Mouse (Mus musculus) kidney, embryonic 16.5 days (tissue): ENCODE data around the gene Gm1673. TPM values are rescaled to one million over a fixed set of nuclear protein-coding genes. Genes with fewer than 3 reads are reported as not detected.

Source experiments
- ATAC-seq: fragments of 200-750 bp; cut with Nextera tagmentation; 2 replicates; pipeline ENCODE4 v1.8.0; 2017; ENCODE audit warnings: moderate TSS enrichment; ENCODE audit not compliant: low FRiP score, low TSS enrichment
- H3K27ac ChIP-seq: fragments of 300-500 bp; sonication (generic); 2 replicates; pipeline ENCODE4 v1.5.1; 2014; ENCODE audit warnings: low read length
- H3K27me3 ChIP-seq: fragments of 300-500 bp; sonication (generic); 2 replicates; pipeline ENCODE4 v1.6.1; 2014; ENCODE audit warnings: low read length, control low read depth, mixed read lengths; ENCODE audit not compliant: insufficient read depth
- H3K36me3 ChIP-seq: fragments of 300-500 bp; sonication (generic); 2 replicates; pipeline ENCODE4 v1.6.1; 2014; ENCODE audit warnings: low read length, control low read depth, mixed read lengths; ENCODE audit not compliant: insufficient read depth
- H3K4me1 ChIP-seq: fragments of 300-500 bp; sonication (generic); 2 replicates; pipeline ENCODE4 v1.6.1; 2014; ENCODE audit warnings: low read length, control low read depth, mixed read lengths; ENCODE audit not compliant: insufficient read depth
- H3K4me2 ChIP-seq: fragments of 300-500 bp; sonication (generic); replicated peaks from 2 replicates; pipeline ENCODE4 v1.6.1; 2014; ENCODE audit warnings: low read depth, low read length
- H3K4me3 ChIP-seq: fragments of 300-500 bp; sonication (generic); 2 replicates; pipeline ENCODE4 v1.5.1; 2014; ENCODE audit warnings: mild to moderate bottlenecking, low read length
- H3K9ac ChIP-seq: fragments of 300-500 bp; sonication (generic); replicated peaks from 2 replicates; pipeline ENCODE4 v1.6.1; 2014; ENCODE audit warnings: low read length
- H3K9me3 ChIP-seq: fragments of 300-500 bp; sonication (generic); 2 replicates; pipeline ENCODE4 v1.6.1; 2016; ENCODE audit warnings: low read length, control low read depth
- WGBS: fragments of 180-500 bp; shearing (Covaris S2); extraction: QIAGEN DNeasy Blood & Tissue Kit; methylation state at CpG from one replicate; pipeline ENCODE4 v1.1.7; 2014; 5-methylcytosine and 5-hydroxymethylcytosine counted together
- polyA plus RNA-seq: library from polyadenylated mRNA; unstranded; fragments of >200 nt; fragmentation: Nextera tagmentation; extraction: Ambion mirVana; gene quantifications from 2 replicates; pipeline ENCODE4 v1.2.1, GENCODE M21; 2015

Gene Gm1673
- polyA plus RNA-seq, 1 experiment from 2014 or later = 91.5 TPM

DNA sequence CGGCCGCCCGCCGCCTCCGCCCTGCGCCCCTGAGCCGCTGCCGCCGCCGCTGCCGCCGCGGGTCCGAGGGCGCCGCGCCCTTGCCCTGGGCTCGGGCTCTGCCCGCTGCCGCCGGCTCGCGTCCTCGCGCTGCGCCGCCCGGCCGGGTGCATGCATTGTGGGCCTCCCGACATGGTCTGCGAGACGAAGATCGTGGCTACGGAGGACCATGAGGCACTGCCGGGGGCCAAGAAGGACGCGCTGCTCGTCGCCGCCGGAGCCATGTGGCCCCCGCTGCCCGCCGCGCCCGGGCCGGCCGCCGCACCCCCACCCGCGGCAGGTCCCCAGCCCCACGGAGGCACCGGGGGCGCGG lies 13.4 kb downstream of the Gm1673 start:
- H3K27ac ChIP-seq = no peak overlapping the region
- ATAC-seq = peak; percentile 35
- peaks cover 17% of the 10 kb centered on the region for H3K4me1 ChIP-seq
- WGBS = under 1% methylated on average over 54 of the region's 55 CpGs
- H3K36me3 ChIP-seq = no peaks in the 10 kb centered on the region
- peak overlapping the region; percentile 97 for H3K4me2 ChIP-seq
- peak overlapping the region; percentile 64 for H3K4me3 ChIP-seq
- no peaks in the 10 kb centered on the region for H3K9me3 ChIP-seq
- peaks cover 63% of the 10 kb centered on the region for H3K27me3 ChIP-seq
- peak overlapping the region; percentile 64 for H3K9ac ChIP-seq

DNA sequence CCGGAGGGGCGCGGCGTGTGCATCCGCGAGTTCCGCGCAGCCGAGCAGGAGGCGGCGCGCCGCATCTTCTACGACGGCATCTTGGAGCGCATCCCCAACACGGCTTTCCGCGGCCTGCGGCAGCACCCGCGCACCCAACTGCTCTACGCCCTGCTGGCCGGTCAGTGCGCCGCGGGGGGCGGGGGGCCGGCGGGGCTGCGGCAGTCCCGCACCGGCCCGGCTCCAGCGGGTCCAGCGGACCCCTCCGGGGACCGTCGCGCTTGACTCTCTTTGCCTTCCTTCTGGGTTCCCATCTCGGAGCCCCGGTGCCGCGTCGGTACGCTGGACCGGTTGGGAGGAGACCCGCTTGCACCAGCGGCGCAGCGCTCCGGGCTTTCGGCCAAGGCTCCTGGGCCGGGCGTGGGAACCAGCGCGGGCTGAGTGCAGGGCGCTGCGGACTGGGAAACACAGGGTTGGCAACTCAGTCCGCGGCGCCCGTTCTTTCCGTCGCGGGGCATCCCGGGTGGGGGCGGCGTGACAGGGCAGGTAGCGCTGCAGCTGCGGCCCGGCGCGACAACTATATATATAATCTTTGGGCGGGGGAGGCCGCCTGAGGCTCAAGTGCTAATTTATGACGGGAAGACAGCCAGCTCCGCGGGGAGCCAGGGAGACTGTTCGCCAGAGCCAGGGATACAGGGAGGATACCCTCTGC lies 14.0 kb downstream of the Gm1673 start:
- H3K9me3 ChIP-seq = no peaks in the 10 kb centered on the region
- peak overlapping the region; percentile 97 for H3K4me2 ChIP-seq
- H3K4me1 ChIP-seq = peaks cover 17% of the 10 kb centered on the region
- H3K4me3 ChIP-seq = peak overlapping the region; percentile 64
- peaks cover 63% of the 10 kb centered on the region for H3K27me3 ChIP-seq
- under 1% methylated on average over 67 of the region's 80 CpGs for WGBS
- H3K36me3 ChIP-seq = no peaks in the 10 kb centered on the region
- ATAC-seq = 0 out of 2 replicates have a peak, but pooled peaks have one; percentile 44
- peak overlapping the region; percentile 64 for H3K9ac ChIP-seq
- H3K27ac ChIP-seq = no peak overlapping the region

- WGBS = 74% methylated on average over 20 of the region's 20 CpGs
- no peak overlapping the region for H3K9ac ChIP-seq
- peaks cover 63% of the 10 kb centered on the region for H3K27me3 ChIP-seq
- peaks cover 17% of the 10 kb centered on the region for H3K4me1 ChIP-seq
- no peaks in the 10 kb centered on the region for H3K36me3 ChIP-seq
- peak overlapping the region; percentile 97; the same call in 1 of the 2 replicates for H3K4me2 ChIP-seq
- H3K4me3 ChIP-seq = peak overlapping the region; percentile 64
- H3K9me3 ChIP-seq = no peaks in the 10 kb centered on the region
- no peak overlapping the region for H3K27ac ChIP-seq
- ATAC-seq = no peak
Measured at GRCm38 (mm10) chr5:33997829-33998504, 14.7 kb downstream of the Gm1673 start.

DNA sequence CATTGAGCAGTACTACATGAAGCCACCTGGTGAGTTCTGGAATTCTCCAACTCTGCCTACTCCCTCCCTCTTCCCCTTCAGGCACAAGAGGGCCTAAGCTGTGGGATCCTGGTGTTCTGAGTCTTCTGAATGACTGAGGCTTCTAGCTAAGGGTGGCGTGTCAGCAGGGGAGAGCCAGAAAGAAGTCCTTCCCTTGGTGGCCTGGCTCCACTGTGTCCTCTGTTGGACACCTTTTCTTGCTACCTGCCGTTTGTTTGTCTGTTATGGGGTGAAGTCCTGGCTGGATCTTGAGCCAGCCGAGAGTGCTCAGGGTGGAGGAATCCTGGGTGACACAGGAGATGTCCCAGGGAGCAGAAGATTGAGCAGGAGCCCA lies 15.3 kb downstream of the Gm1673 start:
- H3K4me1 ChIP-seq = peaks cover 17% of the 10 kb centered on the region
- H3K27ac ChIP-seq = no peak overlapping the region
- H3K9ac ChIP-seq = no peak overlapping the region
- H3K36me3 ChIP-seq = no peaks in the 10 kb centered on the region
- peaks cover 63% of the 10 kb centered on the region for H3K27me3 ChIP-seq
- no peaks in the 10 kb centered on the region for H3K9me3 ChIP-seq
- no peak overlapping the region for H3K4me3 ChIP-seq
- no peak for ATAC-seq
- H3K4me2 ChIP-seq = no peak overlapping the region
- WGBS = 95% methylated on average over 3 of the region's 3 CpGs

DNA sequence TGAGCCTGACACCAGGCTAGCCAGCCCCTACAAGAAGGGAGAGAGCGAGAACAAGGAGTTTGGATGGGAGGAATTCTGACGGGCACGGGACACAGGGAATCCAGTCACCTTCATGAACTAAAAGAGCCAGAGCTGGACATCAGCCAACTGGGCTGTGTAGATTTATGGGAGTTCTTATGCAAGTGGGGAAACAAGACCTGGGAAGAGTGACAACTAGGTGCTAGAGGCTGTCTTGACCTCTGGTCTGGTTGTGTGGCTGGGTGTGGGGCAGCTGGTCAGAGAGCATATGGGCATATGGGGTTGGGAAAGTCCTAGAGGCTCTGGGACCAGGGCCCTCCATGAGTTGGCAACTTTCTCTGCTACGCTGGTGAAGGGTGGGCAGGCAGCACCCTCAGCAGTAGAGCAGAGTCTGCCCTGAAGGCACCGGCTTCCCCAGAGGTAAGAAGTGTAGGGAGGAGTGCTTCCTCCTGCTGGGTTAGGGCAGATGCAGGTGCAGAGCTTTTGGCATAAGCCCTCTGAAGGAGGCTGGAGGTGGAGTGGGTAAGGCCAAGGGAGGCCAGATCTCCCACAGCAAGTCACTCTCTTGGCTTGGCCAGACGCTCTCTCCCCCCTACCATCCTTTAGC lies 16.3 kb downstream of the Gm1673 start:
- no peaks in the 10 kb centered on the region for H3K9me3 ChIP-seq
- no peak overlapping the region for H3K4me2 ChIP-seq
- H3K4me3 ChIP-seq = no peak overlapping the region
- ATAC-seq = no peak
- H3K36me3 ChIP-seq = no peaks in the 10 kb centered on the region
- H3K9ac ChIP-seq = no peak overlapping the region
- peaks cover 56% of the 10 kb centered on the region for H3K27me3 ChIP-seq
- peaks cover 17% of the 10 kb centered on the region for H3K4me1 ChIP-seq
- no peak overlapping the region for H3K27ac ChIP-seq
- WGBS = 66% methylated on average over 6 of the region's 6 CpGs

GRCm38 (mm10) chr5:34000809-34001208 lies 17.6 kb downstream of the Gm1673 start:
- H3K4me2 ChIP-seq = no peak overlapping the region
- no peak overlapping the region for H3K4me3 ChIP-seq
- H3K27me3 ChIP-seq = peaks cover 44% of the 10 kb centered on the region
- peaks cover 14% of the 10 kb centered on the region for H3K4me1 ChIP-seq
- ATAC-seq = no peak
- no peaks in the 10 kb centered on the region for H3K36me3 ChIP-seq
- no peak overlapping the region for H3K27ac ChIP-seq
- 94% methylated on average over 25 of the region's 25 CpGs for WGBS
- no peaks in the 10 kb centered on the region for H3K9me3 ChIP-seq
- H3K9ac ChIP-seq = no peak overlapping the region

- H3K4me1 ChIP-seq = peaks cover 11% of the 10 kb centered on the region; the same call in 1 of the 2 replicates
- no peak overlapping the region for H3K4me2 ChIP-seq
- no peak for ATAC-seq
- H3K9ac ChIP-seq = no peak overlapping the region
- WGBS = 100% methylated on average over 1 of the region's 1 CpGs
- peaks cover 38% of the 10 kb centered on the region for H3K27me3 ChIP-seq
- no peaks in the 10 kb centered on the region for H3K9me3 ChIP-seq
- H3K4me3 ChIP-seq = no peak overlapping the region
- H3K27ac ChIP-seq = no peak overlapping the region
- no peaks in the 10 kb centered on the region for H3K36me3 ChIP-seq
Measured at GRCm38 (mm10) chr5:34001401-34001800, 18.2 kb downstream of the Gm1673 start.

- no peaks in the 10 kb centered on the region for H3K9me3 ChIP-seq
- no peak overlapping the region for H3K4me3 ChIP-seq
- WGBS = 95% methylated on average over 4 of the region's 4 CpGs
- H3K4me2 ChIP-seq = no peak overlapping the region
- no peak overlapping the region for H3K27ac ChIP-seq
- H3K36me3 ChIP-seq = no peaks in the 10 kb centered on the region
- 0 out of 2 replicates have a peak, but pooled peaks cover 2% of the 10 kb centered on the region for H3K4me1 ChIP-seq
- ATAC-seq = no peak
- H3K9ac ChIP-seq = no peak overlapping the region
- H3K27me3 ChIP-seq = peaks cover 25% of the 10 kb centered on the region
Measured at GRCm38 (mm10) chr5:34002636-34003035, 19.4 kb downstream of the Gm1673 start.

DNA sequence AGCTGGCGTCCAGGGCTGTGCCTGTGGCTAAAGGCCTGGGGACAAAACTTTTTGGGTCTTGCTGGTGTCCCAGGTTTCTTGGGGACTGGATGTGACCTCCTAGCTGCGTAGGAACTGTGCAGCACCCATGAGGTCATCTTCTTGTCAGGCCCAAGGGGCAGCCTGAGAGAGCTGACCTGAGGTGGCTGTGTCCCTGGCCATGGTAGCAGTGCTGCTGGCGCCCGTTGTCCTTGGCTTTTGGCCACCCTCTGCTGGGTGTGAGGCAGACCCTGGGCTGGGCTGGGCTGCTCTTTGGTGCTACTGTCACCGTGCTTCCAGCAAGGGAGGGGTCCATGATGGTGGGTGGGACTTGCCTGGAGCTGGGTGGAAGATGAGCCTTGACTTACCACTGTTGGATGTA lies 21.4 kb downstream of the Gm1673 start:
- Histone ChIP-seq H3K4me3 (no peak overlapping the region), H3K4me2 (no peak overlapping the region), H3K9me3 (no peaks in the 10 kb centered on the region), H3K27ac (no peak overlapping the region), H3K9ac (no peak overlapping the region), H3K27me3 (0 out of 2 replicates have a peak, but pooled peaks cover 7% of the 10 kb centered on the region), H3K4me1 (no peaks in the 10 kb centered on the region), H3K36me3 (no peaks in the 10 kb centered on the region)
- no peak for ATAC-seq
- 81% methylated on average over 5 of the region's 5 CpGs for WGBS

- no peak overlapping the region for H3K9ac ChIP-seq
- no peaks in the 10 kb centered on the region for H3K36me3 ChIP-seq
- no peaks in the 10 kb centered on the region for H3K9me3 ChIP-seq
- WGBS = 82% methylated on average over 4 of the region's 4 CpGs
- no peak overlapping the region for H3K4me2 ChIP-seq
- no peak overlapping the region for H3K4me3 ChIP-seq
- ATAC-seq = no peak
- no peak overlapping the region for H3K27ac ChIP-seq
- H3K4me1 ChIP-seq = no peaks in the 10 kb centered on the region
- no peaks in the 10 kb centered on the region for H3K27me3 ChIP-seq
Measured at GRCm38 (mm10) chr5:34006832-34007231, 23.6 kb downstream of the Gm1673 start.
